Mouse (Mus musculus): ENCODE data around the gene Tmem151b. TPM values are rescaled to one million over a fixed set of nuclear protein-coding genes. Genes with fewer than 3 reads are reported as not detected.

The Tmem151b gene
- polyA plus RNA-seq (2015; fragmentation: Nextera tagmentation; extraction: Ambion mirVana) = 32.1 and 33.9 TPM in 2 replicates

DNA sequence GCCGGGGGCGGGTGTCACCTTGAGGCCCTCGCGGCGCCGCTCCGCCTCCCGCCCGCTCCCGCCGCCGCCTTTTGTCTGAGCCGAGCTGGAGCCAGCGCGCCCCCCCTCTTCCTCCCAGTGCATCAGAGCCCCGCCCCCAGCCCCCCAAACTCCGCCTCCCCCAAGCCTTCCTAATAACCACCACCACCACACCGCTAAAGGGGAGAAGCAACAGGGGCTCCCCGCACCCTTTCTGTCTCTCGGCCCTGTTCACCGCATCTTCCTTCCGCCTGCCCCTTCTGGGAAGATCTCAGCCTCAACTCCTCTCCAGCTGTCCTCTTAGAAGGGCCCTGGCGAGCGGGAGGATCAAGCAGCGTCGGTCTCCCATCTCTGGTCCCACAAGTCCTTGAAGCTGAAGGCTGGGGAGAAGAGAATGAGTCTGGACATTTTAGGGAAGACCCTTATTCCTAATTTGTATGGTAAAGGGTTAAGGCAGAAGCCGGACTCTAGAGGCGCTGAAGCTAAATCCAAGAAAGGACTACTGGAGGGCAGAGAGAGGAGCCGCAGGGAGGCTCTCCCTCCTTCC lies at the start of gene Tmem151b:
Tmem151b (minus strand) TSS at position 61 of the 565 bp plus-strand sequence.
- Histone ChIP-seq H3K9ac (peak within 1 kb of the TSS; percentile 96), H3K27ac (peak within 1 kb of the TSS; percentile 96), H3K4me2 (peak within 1 kb of the TSS; percentile 56), H3K27me3 (replicated peaks) (peaks cover 23% of the 10 kb centered on the region), H3K36me3 (replicated peaks) (peaks cover 15% of the 10 kb centered on the region), H3K4me3 (peak within 1 kb of the TSS; percentile 93), H3K9me3 (no peaks in the 10 kb centered on the region), H3K4me1 (peaks cover 44% of the 10 kb centered on the region)
- peak; percentile 45 for ATAC-seq (replicated peaks)
- under 1% methylated on average over 22 of the region's 29 CpGs for WGBS

DNA sequence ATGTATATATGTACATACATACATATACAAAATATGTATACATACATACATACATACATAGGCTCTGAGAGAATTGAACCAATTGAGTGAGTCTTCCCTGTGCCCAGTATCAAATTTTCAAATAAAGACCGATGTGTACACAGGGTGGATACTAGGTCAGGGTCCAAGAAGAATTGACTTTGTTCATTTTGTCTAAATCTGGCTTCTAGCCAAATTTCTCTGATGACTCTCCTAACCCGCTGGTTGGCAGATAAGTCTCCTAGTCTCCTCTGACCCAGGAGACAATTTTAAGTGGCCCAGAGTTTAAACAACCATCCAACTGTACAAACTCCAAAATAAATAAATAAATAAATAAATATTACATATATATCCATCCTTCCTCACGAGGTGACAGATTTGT lies 49.4 kb upstream of the Tmem151b start:
- H3K36me3 ChIP-seq (replicated peaks) = no peaks in the 10 kb centered on the region
- peaks cover 31% of the 10 kb centered on the region for H3K27me3 ChIP-seq (replicated peaks)
- WGBS = 48% methylated on average over 3 of the region's 3 CpGs
- no peaks in the 10 kb centered on the region for H3K9me3 ChIP-seq
- peak overlapping the region; percentile 54; the same call in 1 of the 2 replicates for H3K4me2 ChIP-seq
- 0 out of 2 replicates have a peak overlapping the region, but pooled peaks have one; percentile 22 for H3K4me3 ChIP-seq
- H3K9ac ChIP-seq = no peak overlapping the region
- H3K4me1 ChIP-seq = peaks cover 29% of the 10 kb centered on the region
- no peak overlapping the region for H3K27ac ChIP-seq
- ATAC-seq (replicated peaks) = no peak

GRCm38 (mm10) chr17:45598376-45598775 lies 48.9 kb upstream of the Tmem151b start:
- no peaks in the 10 kb centered on the region for H3K9me3 ChIP-seq
- ATAC-seq (replicated peaks) = no peak
- peaks cover 34% of the 10 kb centered on the region for H3K4me1 ChIP-seq
- WGBS = 91% methylated on average over 2 of the region's 2 CpGs
- peaks cover 36% of the 10 kb centered on the region for H3K27me3 ChIP-seq (replicated peaks)
- no peak overlapping the region for H3K9ac ChIP-seq
- no peaks in the 10 kb centered on the region for H3K36me3 ChIP-seq (replicated peaks)
- H3K4me3 ChIP-seq = no peak overlapping the region
- H3K27ac ChIP-seq = no peak overlapping the region
- H3K4me2 ChIP-seq = no peak overlapping the region

- Histone ChIP-seq H3K9me3 (no peaks in the 10 kb centered on the region), H3K27me3 (replicated peaks) (peaks cover 39% of the 10 kb centered on the region), H3K36me3 (replicated peaks) (no peaks in the 10 kb centered on the region), H3K9ac (no peak overlapping the region), H3K27ac (no peak overlapping the region), H3K4me2 (no peak overlapping the region), H3K4me1 (peaks cover 39% of the 10 kb centered on the region), H3K4me3 (no peak overlapping the region)
- WGBS = 46% methylated on average over 3 of the region's 3 CpGs
- ATAC-seq (replicated peaks) = no peak
These were observed 48.3 kb upstream of the Tmem151b start for GRCm38 (mm10) chr17:45597787-45598186.

- Histone ChIP-seq H3K9ac (no peak overlapping the region), H3K4me1 (peaks cover 48% of the 10 kb centered on the region), H3K4me3 (no peak overlapping the region), H3K4me2 (no peak overlapping the region), H3K27me3 (replicated peaks) (peaks cover 35% of the 10 kb centered on the region), H3K36me3 (replicated peaks) (no peaks in the 10 kb centered on the region), H3K9me3 (no peaks in the 10 kb centered on the region), H3K27ac (peak overlapping the region; percentile 1; the same call in 1 of the 2 replicates)
- 26% methylated on average over 11 of the region's 11 CpGs for WGBS
- ATAC-seq (replicated peaks) = peak; percentile 43
These were observed 47.3 kb upstream of the Tmem151b start for GRCm38 (mm10) chr17:45596631-45597396.

DNA sequence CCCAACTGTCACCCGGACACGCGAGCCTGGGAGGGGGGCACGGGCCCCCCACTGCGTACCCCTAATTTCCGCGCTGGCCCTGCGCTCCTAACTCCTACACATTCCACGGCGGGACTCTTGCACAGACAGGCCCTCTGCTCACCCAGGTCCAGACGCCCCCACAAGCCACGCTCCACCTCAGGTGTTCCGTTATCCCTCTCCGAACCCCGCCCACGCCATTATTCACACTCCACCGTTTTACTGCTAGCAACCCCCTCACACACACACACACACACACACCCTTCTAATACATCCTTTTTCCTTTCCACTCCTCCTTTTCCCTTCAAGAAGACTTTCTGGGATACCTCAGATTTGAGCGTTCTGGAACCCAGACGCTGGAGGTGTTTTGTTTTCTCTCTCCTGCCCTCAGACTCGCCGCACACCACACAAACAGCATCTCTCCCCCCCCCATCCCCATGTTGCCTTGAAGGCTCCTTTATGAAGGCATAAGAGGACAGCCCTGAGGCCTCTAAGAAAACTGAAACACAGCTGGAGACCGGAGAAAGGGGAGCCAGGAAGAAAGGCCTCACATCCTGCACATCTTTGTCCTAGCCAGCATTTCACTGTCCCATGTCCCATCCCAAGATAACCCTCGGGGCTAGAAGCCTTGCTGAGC lies 46.4 kb upstream of the Tmem151b start:
- Histone ChIP-seq H3K36me3 (replicated peaks) (no peaks in the 10 kb centered on the region), H3K27me3 (replicated peaks) (peaks cover 26% of the 10 kb centered on the region), H3K9me3 (no peaks in the 10 kb centered on the region), H3K27ac (no peak overlapping the region), H3K4me1 (peaks cover 51% of the 10 kb centered on the region), H3K4me2 (peak overlapping the region; percentile 86), H3K9ac (peak overlapping the region; percentile 40), H3K4me3 (peak overlapping the region; percentile 45)
- 6% methylated on average over 23 of the region's 23 CpGs for WGBS
- peak; percentile 15; the same call in 1 of the 2 replicates for ATAC-seq (replicated peaks)

DNA sequence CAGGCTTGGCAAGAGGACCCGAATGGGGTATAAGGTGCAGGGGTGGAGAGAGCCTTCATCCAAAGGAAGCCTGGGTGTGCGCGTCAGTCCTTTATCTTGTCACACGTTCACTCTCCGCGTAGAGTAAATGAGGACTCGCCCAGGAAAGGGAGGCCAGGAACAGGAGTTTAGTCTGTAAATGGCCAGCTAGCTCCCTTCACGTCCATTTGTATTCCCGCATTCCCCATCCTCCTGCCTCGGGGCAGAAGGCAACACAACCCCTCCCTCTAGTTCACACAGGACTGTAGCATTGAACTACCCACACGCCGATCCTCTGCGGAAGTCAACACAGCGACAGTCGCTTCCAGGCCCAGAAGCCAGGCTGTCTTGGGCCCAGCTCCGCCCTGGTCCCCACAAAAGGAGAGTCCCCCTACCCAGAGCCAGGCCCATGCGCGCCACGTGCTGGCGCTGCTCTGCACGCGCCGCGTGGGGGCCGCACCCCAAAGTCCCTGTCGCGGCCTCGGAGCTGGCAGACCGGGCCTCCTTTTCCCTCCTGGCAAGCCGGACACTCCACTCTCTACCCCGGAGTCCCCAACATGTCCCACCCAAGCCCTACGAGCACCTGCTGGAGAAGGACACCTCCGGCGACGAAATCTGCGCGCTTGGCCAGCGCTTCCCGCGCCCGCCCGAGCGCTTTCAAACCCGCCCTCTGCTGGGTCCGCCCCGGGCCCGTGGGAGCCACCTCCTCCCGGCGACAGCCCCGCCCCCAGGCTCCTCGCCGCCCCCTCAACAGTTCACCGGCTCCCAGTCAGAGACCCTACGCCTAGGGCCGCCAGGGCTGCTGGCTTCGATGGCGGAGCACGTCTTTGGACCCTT lies 45.6 kb upstream of the Tmem151b start:
- Histone ChIP-seq H3K4me2 (peak overlapping the region; percentile 86), H3K27ac (no peak overlapping the region), H3K9me3 (no peaks in the 10 kb centered on the region), H3K36me3 (replicated peaks) (no peaks in the 10 kb centered on the region), H3K4me3 (peak overlapping the region; percentile 45), H3K9ac (peak overlapping the region; percentile 40), H3K27me3 (replicated peaks) (peaks cover 19% of the 10 kb centered on the region), H3K4me1 (peaks cover 51% of the 10 kb centered on the region)
- ATAC-seq (replicated peaks) = peak; percentile 65
- 1% methylated on average over 57 of the region's 58 CpGs for WGBS

GRCm38 (mm10) chr17:45594195-45594594 lies 44.7 kb upstream of the Tmem151b start:
- Histone ChIP-seq H3K36me3 (replicated peaks) (no peaks in the 10 kb centered on the region), H3K27ac (no peak overlapping the region), H3K27me3 (replicated peaks) (peaks cover 12% of the 10 kb centered on the region), H3K4me3 (peak overlapping the region; percentile 45), H3K4me1 (peaks cover 45% of the 10 kb centered on the region), H3K9me3 (no peaks in the 10 kb centered on the region), H3K4me2 (peak overlapping the region; percentile 86), H3K9ac (no peak overlapping the region; the same call in 1 of the 2 replicates)
- ATAC-seq (replicated peaks) = no peak
- 51% methylated on average over 8 of the region's 8 CpGs for WGBS

- H3K9ac ChIP-seq = no peak overlapping the region
- no peaks in the 10 kb centered on the region for H3K36me3 ChIP-seq (replicated peaks)
- H3K27ac ChIP-seq = no peak overlapping the region
- 25% methylated on average over 8 of the region's 8 CpGs for WGBS
- no peaks in the 10 kb centered on the region for H3K9me3 ChIP-seq
- no peak overlapping the region for H3K4me3 ChIP-seq
- no peak for ATAC-seq (replicated peaks)
- H3K4me1 ChIP-seq = peaks cover 44% of the 10 kb centered on the region
- H3K27me3 ChIP-seq (replicated peaks) = peaks cover 12% of the 10 kb centered on the region
- H3K4me2 ChIP-seq = peak overlapping the region; percentile 9; the same call in 1 of the 2 replicates
These were observed 44.0 kb upstream of the Tmem151b start for GRCm38 (mm10) chr17:45593479-45593878.

DNA sequence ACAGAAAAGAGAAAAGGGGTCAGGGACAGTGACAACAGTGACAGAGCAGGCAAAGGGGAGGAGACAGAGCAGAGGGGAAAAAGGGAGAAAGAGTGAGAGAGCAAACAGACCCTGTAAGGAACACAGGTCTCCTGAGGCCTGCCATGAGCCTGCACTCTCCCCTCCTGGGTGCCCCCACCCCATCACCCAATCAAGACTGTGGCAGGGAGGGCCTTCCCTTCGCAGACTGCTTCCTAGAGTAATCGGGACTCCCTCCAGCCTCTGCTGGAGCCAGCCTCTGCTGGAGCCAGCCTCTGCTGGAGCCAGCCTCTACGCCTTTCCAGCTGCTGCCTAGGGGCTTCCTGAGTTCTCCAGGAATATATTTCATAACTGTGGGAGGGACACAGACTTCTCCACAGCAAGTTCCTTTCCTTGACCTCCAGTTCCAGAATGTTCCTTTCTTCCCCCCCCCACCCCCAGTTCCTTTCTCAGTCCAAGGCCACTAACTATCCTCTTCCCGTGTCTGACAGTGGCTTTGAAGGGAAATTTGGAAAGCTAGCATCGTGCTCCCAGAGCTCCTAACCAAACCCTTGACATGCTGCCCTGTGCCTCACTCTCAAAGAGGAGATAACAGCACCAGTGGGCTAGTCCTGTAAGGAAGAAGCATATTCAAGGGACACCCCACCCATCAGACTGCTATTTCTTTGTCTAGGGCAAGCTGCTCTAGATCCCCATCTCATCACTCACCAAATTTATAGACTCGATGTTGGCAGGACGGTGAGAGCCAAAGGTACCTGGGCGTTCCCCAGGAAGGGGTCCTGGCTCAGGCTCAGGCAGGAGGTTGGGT lies 43.3 kb upstream of the Tmem151b start:
- Histone ChIP-seq H3K9ac (no peak overlapping the region), H3K4me1 (peaks cover 44% of the 10 kb centered on the region), H3K27ac (no peak overlapping the region), H3K4me3 (no peak overlapping the region), H3K4me2 (no peak overlapping the region), H3K36me3 (replicated peaks) (no peaks in the 10 kb centered on the region), H3K27me3 (replicated peaks) (peaks cover 12% of the 10 kb centered on the region), H3K9me3 (no peaks in the 10 kb centered on the region)
- ATAC-seq (replicated peaks) = no peak
- WGBS = 51% methylated on average over 8 of the region's 8 CpGs

Measured in midbrain, embryonic 15.5 days (tissue).